Mouse (Mus musculus) lung, adult 2 months (tissue): ENCODE measurements at regions not wholly inside any gene's neighbourhood (a gene's known extent, or its start where the extent isn't known, plus 50 kb on each side); places are given as distances from the start of the nearest gene placed in this dataset.

Source experiments
- CTCF ChIP-seq: fragments of 200-500 bp; IDR thresholded peaks from 2 replicates; pipeline ENCODE4 v1.5.1; 2011; ENCODE audit warnings: mild to moderate bottlenecking, low read length, control low read depth; ENCODE audit not compliant: insufficient read depth
- POLR2A ChIP-seq: fragments of 200-500 bp; IDR thresholded peaks from 2 replicates; pipeline ENCODE4 v1.6.1; 2011; ENCODE audit warnings: low read depth, mild to moderate bottlenecking, control low read depth, low read length, borderline replicate concordance; ENCODE audit errors: extremely low read depth

DNA sequence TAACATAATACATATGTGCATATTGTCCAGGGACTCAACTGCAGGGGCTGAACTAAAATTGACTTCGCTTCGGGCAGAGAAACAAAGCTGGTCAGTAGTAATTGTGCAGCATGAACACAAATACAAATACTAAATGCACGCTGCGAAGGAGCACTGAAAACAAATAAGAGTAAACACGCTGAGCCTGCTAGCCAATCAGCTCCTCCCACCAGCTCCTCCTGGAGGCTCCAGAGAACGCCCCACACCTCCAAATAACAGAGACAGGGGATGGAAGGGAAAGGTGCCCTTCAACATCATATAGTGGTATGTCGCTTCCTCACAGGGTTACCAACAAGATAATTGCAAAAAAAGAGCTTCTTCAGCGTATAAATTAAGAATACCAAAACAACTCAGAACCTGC, 159.6 kb downstream of the Gm11361 start:
- TF ChIP-seq CTCF = no peak
- no peak for TF ChIP-seq POLR2A
